Mouse (Mus musculus) adrenal gland, postnatal 36 days (tissue): ENCODE data around the gene Gng12. TPM values are rescaled to one million over a fixed set of nuclear protein-coding genes. Genes with fewer than 3 reads are reported as not detected.
"Not testable (repeated sequence)": the region's sequence is repeated elsewhere in the genome, so short reads cannot be mapped to it uniquely, and the experiment has no call there.

ENCODE experiments used
- DNase-seq, 2 experiments: peaks; one replicate each; pipeline ENCODE4 v3.0.0; 2021; ENCODE audit warnings: mixed read lengths in 1 of 2
- long read RNA-seq, 2 experiments: library from polyadenylated mRNA; stranded (forward); transcript quantifications; one replicate each; pipeline ENCODE4 v2.0.0; 2021; ENCODE audit warnings: borderline sequencing depth in 2 of 2
- total RNA-seq, 2 experiments: library from RNA; stranded (reverse); gene quantifications; 2 replicates each; pipeline ENCODE4 v1.2.3; 2021

Gng12 gene
- 10 to 100 TPM; 69.8 to 94.6 TPM for total RNA-seq
- long read RNA-seq, experiment 1, full-length matches to known transcripts = 43 of 57 reads
- long read RNA-seq, experiment 1, partial matches to known transcripts = 0 of 57 reads
- long read RNA-seq, experiment 1, other reads (novel, unspliced or antisense) = 14 of 57 reads
- long read RNA-seq, experiment 2, full-length matches to known transcripts = 9 of 12 reads
- long read RNA-seq, experiment 2, partial matches to known transcripts = 0 of 12 reads
- long read RNA-seq, experiment 2, other reads (novel, unspliced or antisense) = 3 of 12 reads

GRCm38 (mm10) chr6:66896119-66896920 lies at the start of gene Gng12:
TSS of gene Gng12 (plus strand) at chr6:66896397.
- peak; percentile 95 to 96 for DNase-seq

- no peak for DNase-seq
These were observed 47.3 kb upstream of the Gng12 start for GRCm38 (mm10) chr6:66848936-66849335.

GRCm38 (mm10) chr6:66856236-66856635 lies 40.0 kb upstream of the Gng12 start:
- DNase-seq = no peak

- DNase-seq = no peak
These were observed 37.8 kb upstream of the Gng12 start for GRCm38 (mm10) chr6:66858356-66858755.

- DNase-seq = no peak
These were observed 36.8 kb upstream of the Gng12 start for GRCm38 (mm10) chr6:66859391-66859790.

GRCm38 (mm10) chr6:66864463-66864862 lies 31.7 kb upstream of the Gng12 start:
- no peak for DNase-seq

- DNase-seq = no peak
These were observed 29.9 kb upstream of the Gng12 start for GRCm38 (mm10) chr6:66866295-66866694.

GRCm38 (mm10) chr6:66877048-66877447 lies 19.1 kb upstream of the Gng12 start:
- not testable (repeated sequence) for DNase-seq

GRCm38 (mm10) chr6:66890349-66891158 lies 5.6 kb upstream of the Gng12 start:
- DNase-seq = no peak

GRCm38 (mm10) chr6:66893950-66894349 lies 2.2 kb upstream of the Gng12 start:
- DNase-seq = no peak

- no peak for DNase-seq
These were observed 1.2 kb upstream of the Gng12 start for GRCm38 (mm10) chr6:66894999-66895398.

- peak; percentile 49 to 51 for DNase-seq
These were observed 886 bp downstream of the Gng12 start for GRCm38 (mm10) chr6:66896921-66897645.

GRCm38 (mm10) chr6:66897994-66898393 lies 1.8 kb downstream of the Gng12 start:
- DNase-seq = no peak

GRCm38 (mm10) chr6:66901926-66902325 lies 5.7 kb downstream of the Gng12 start:
- DNase-seq = no peak

GRCm38 (mm10) chr6:66903206-66903605 lies 7.0 kb downstream of the Gng12 start:
- no peak for DNase-seq

- DNase-seq = peak in 1 of 2 experiments; percentile 7
These were observed 7.5 kb downstream of the Gng12 start for GRCm38 (mm10) chr6:66903720-66904119.

GRCm38 (mm10) chr6:66906244-66906643 lies 10.0 kb downstream of the Gng12 start:
- no peak for DNase-seq

GRCm38 (mm10) chr6:66908327-66908973 lies 12.3 kb downstream of the Gng12 start:
- no peak for DNase-seq

GRCm38 (mm10) chr6:66910493-66911435 lies 14.6 kb downstream of the Gng12 start:
- peak; percentile 40 to 51 for DNase-seq

GRCm38 (mm10) chr6:66913355-66913754 lies 17.2 kb downstream of the Gng12 start:
- no peak for DNase-seq
